Mouse (Mus musculus) hindbrain, embryonic 14.5 days (tissue): ENCODE results near the gene Trim28. TPM values are rescaled to one million over a fixed set of nuclear protein-coding genes. Genes with fewer than 3 reads are reported as not detected.
"Not testable (repeated sequence)": the region's sequence is repeated elsewhere in the genome, so short reads cannot be mapped to it uniquely, and the experiment has no call there.

Experiments used
- ATAC-seq: fragments of 200-750 bp; cut with Nextera tagmentation; 2 replicates; pipeline ENCODE4 v1.8.0; 2017; ENCODE audit warnings: moderate number of reproducible peaks, mild to moderate bottlenecking, moderate TSS enrichment, moderate library complexity; ENCODE audit not compliant: low FRiP score
- DNase-seq: peaks from one replicate; pipeline ENCODE4 v3.0.0-alpha.2; 2015; ENCODE audit warnings: low spot score
- H3K27ac ChIP-seq: fragments of 300-500 bp; sonication (generic); 2 replicates; pipeline ENCODE4 v1.5.1; 2014; ENCODE audit warnings: mild to moderate bottlenecking, moderate library complexity
- H3K27me3 ChIP-seq: fragments of 300-500 bp; sonication (generic); 2 replicates; pipeline ENCODE4 v1.6.1; 2014; ENCODE audit warnings: mild to moderate bottlenecking, low read length, mixed read lengths; ENCODE audit not compliant: control insufficient read depth, insufficient read depth
- H3K36me3 ChIP-seq: fragments of 300-500 bp; sonication (generic); replicated peaks from 2 replicates; pipeline ENCODE4 v1.6.1; 2014; ENCODE audit not compliant: control insufficient read depth, insufficient read depth
- H3K4me1 ChIP-seq: fragments of 300-500 bp; sonication (generic); replicated peaks from 2 replicates; pipeline ENCODE4 v1.6.1; 2014; ENCODE audit warnings: antibody characterized with exemption, low read length, mixed read lengths; ENCODE audit not compliant: control insufficient read depth, insufficient read depth
- H3K4me2 ChIP-seq: fragments of 300-500 bp; sonication (generic); replicated peaks from 2 replicates; pipeline ENCODE4 v1.6.1; 2014; ENCODE audit warnings: mild to moderate bottlenecking, moderate library complexity
- H3K4me3 ChIP-seq: fragments of 300-500 bp; sonication (generic); replicated peaks from 2 replicates; pipeline ENCODE4 v1.5.1; 2014; ENCODE audit warnings: mild to moderate bottlenecking, low read length
- H3K9ac ChIP-seq: fragments of 300-500 bp; sonication (generic); 2 replicates; pipeline ENCODE4 v1.6.1; 2014
- H3K9me3 ChIP-seq: fragments of 300-500 bp; sonication (generic); 2 replicates; pipeline ENCODE4 v1.6.1; 2016; ENCODE audit warnings: low read length; ENCODE audit not compliant: control insufficient read depth
- WGBS: fragments of 180-500 bp; shearing (Covaris S2); extraction: QIAGEN DNeasy Blood & Tissue Kit; methylation state at CpG from one replicate; pipeline ENCODE4 v1.1.7; 2014; 5-methylcytosine and 5-hydroxymethylcytosine counted together
- polyA plus RNA-seq: library from polyadenylated mRNA; unstranded; fragments of >200 nt; fragmentation: Nextera tagmentation; extraction: Ambion mirVana; gene quantifications from 2 replicates; pipeline ENCODE4 v1.2.1, GENCODE M21; 2014

The Trim28 gene
- polyA plus RNA-seq, 1 experiment from 2014 or later = 271 TPM

DNA sequence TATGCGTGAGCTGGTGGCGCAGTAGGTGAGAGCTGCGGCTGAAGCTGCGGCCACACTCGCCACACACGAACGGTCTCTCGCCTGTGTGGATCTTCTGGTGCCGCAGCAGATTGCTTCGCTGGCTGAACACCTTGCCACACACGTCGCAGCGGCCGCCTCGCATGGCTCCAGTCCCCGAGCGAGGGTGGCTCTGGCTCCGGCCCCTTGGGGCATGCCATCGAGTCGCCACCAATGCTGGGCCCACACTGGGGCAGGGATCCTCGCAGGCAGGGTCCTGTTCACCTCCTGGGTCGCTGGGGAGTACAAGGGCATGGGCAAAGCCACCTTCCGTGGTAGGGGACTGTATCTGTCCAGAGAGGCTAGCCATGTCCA, 45.3 kb downstream of the Trim28 start:
- Histone ChIP-seq H3K27ac (peak overlapping the region; percentile 62), H3K4me2 (peak overlapping the region; percentile 96), H3K4me3 (peak overlapping the region; percentile 46), H3K4me1 (peaks cover 9% of the 10 kb centered on the region), H3K9me3 (no peaks in the 10 kb centered on the region), H3K27me3 (peaks cover 43% of the 10 kb centered on the region), H3K9ac (peak overlapping the region; percentile 84), H3K36me3 (no peaks in the 10 kb centered on the region)
- ATAC-seq (no peak; the same call in none of the 2 replicates), DNase-seq (no peak)
- WGBS = 3% methylated on average over 23 of the region's 23 CpGs

- 6% methylated on average over 2 of the region's 2 CpGs for WGBS
- H3K27ac ChIP-seq = no peak overlapping the region
- no peaks in the 10 kb centered on the region for H3K36me3 ChIP-seq
- H3K27me3 ChIP-seq = peaks cover 43% of the 10 kb centered on the region
- H3K4me1 ChIP-seq = peaks cover 8% of the 10 kb centered on the region
- H3K4me2 ChIP-seq = no peak overlapping the region
- no peak overlapping the region for H3K9ac ChIP-seq
- H3K4me3 ChIP-seq = no peak overlapping the region
- H3K9me3 ChIP-seq = no peaks in the 10 kb centered on the region
- ATAC-seq (peak; percentile 32; the same call in 1 of the 2 replicates), DNase-seq (peak; percentile 74)
Observed at GRCm38 (mm10) chr7:13046084-13046483, 47.2 kb downstream of the Trim28 start.

GRCm38 (mm10) chr7:13053001-13053400, 54.1 kb downstream of the Trim28 start:
- H3K9ac ChIP-seq = no peak overlapping the region
- no peak for ATAC-seq
- H3K4me1 ChIP-seq = peaks cover 5% of the 10 kb centered on the region; the same call in 1 of the 2 replicates
- H3K4me2 ChIP-seq = no peak overlapping the region
- no peaks in the 10 kb centered on the region for H3K27me3 ChIP-seq
- no peaks in the 10 kb centered on the region for H3K36me3 ChIP-seq
- no peak overlapping the region for H3K27ac ChIP-seq
- WGBS = 91% methylated on average over 13 of the region's 13 CpGs
- no peak for DNase-seq
- H3K9me3 ChIP-seq = no peaks in the 10 kb centered on the region
- H3K4me3 ChIP-seq = no peak overlapping the region

DNA sequence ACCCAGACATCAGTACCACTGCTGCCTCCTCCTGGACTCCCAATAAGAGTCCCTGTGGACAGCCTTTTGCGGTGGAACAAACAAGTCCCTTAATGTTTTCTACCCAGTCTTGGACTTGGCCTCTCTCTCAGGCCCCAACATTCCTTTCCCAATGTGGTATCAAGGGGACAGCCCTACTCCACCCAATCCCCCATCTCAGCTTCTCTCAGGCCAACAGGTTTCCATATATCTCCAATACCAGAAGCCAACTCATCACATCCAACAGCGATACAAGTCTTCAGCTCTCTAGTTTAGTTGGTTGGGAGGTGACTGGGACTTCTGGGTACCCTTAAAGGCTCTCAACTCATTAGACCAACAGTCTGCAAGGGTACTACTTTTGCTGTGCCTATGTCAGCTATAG, 54.6 kb downstream of the Trim28 start:
- Histone ChIP-seq H3K27ac (no peak overlapping the region), H3K4me3 (peak overlapping the region; percentile 49), H3K4me1 (peaks cover 5% of the 10 kb centered on the region; the same call in 1 of the 2 replicates), H3K27me3 (no peaks in the 10 kb centered on the region), H3K9ac (peak overlapping the region; percentile 65; the same call in 1 of the 2 replicates), H3K36me3 (no peaks in the 10 kb centered on the region), H3K4me2 (peak overlapping the region; percentile 56), H3K9me3 (no peaks in the 10 kb centered on the region)
- 89% methylated on average over 2 of the region's 2 CpGs for WGBS
- no peak for DNase-seq
- ATAC-seq = no peak

DNA sequence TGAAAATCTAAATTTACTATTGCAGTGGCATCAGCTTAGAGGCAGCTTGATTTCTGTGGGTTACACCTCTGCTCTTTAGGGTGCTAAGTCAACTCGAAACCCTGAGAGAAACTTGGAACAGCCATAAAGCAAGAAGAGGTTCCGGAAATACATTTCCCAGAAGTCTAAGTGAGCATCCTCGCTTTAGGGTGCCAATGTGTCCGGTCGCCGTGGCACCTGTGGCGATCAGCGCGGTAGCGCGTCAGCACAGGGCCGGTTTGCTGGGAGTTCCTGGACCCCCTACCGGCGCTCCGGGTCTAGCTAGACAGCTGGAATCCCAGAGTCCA, 55.0 kb downstream of the Trim28 start:
- ATAC-seq (no peak), DNase-seq (no peak)
- Histone ChIP-seq H3K4me3 (peak overlapping the region; percentile 49), H3K4me1 (peaks cover 5% of the 10 kb centered on the region; the same call in 1 of the 2 replicates), H3K27ac (peak overlapping the region; percentile 96), H3K9ac (peak overlapping the region; percentile 65), H3K27me3 (no peaks in the 10 kb centered on the region), H3K9me3 (no peaks in the 10 kb centered on the region), H3K36me3 (no peaks in the 10 kb centered on the region), H3K4me2 (peak overlapping the region; percentile 56)
- 2% methylated on average over 15 of the region's 15 CpGs for WGBS

DNA sequence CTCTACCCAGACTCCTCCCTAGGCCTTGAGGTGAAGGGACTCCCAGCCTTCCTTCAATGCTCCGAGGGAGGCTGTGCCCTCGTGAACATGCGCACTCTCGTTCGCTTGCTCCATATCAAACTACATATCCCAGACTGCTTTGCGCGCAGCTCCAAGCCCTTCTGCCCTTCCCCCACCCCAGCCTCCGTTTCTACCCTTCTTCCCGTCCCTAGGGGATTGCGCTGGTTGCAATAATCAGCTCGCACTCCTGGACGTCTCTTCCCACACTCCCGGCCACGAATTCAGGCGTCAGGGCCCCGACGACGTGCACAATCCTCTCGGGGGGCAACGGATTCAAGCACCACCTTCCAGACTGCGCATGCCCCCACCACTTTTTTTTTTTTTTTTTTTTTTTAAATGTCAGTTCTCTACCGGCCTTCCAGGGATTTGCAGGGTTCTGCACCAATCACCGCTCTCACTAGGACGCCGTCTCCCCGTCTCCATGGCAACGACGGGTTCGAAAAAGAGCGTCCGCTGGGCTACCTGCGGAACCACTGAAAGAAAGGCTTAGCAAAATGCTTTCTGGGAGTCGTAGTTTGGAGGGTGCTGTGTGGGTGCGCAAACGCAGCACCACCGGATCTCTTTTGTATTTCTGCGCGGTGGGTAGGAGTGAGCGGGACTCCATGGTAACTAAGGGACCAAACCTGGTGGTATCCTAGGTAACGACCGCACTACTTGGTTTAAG, 55.5 kb downstream of the Trim28 start, which contains the start of gene Mzf1:
Gene Mzf1, minus strand, starts transcription at position 478 of the 724 bp plus-strand sequence.
- under 1% methylated on average over 41 of the region's 41 CpGs for WGBS
- no peaks in the 10 kb centered on the region for H3K27me3 ChIP-seq
- peaks cover 5% of the 10 kb centered on the region; the same call in 1 of the 2 replicates for H3K4me1 ChIP-seq
- DNase-seq = peak; percentile 99
- no peaks in the 10 kb centered on the region for H3K9me3 ChIP-seq
- ATAC-seq = peak; percentile 97
- no peaks in the 10 kb centered on the region for H3K36me3 ChIP-seq
- H3K4me3 ChIP-seq = peak within 1 kb of the TSS; percentile 49
- peak within 1 kb of the TSS; percentile 96 for H3K27ac ChIP-seq
- H3K4me2 ChIP-seq = peak within 1 kb of the TSS; percentile 56
- H3K9ac ChIP-seq = peak within 1 kb of the TSS; percentile 65

DNA sequence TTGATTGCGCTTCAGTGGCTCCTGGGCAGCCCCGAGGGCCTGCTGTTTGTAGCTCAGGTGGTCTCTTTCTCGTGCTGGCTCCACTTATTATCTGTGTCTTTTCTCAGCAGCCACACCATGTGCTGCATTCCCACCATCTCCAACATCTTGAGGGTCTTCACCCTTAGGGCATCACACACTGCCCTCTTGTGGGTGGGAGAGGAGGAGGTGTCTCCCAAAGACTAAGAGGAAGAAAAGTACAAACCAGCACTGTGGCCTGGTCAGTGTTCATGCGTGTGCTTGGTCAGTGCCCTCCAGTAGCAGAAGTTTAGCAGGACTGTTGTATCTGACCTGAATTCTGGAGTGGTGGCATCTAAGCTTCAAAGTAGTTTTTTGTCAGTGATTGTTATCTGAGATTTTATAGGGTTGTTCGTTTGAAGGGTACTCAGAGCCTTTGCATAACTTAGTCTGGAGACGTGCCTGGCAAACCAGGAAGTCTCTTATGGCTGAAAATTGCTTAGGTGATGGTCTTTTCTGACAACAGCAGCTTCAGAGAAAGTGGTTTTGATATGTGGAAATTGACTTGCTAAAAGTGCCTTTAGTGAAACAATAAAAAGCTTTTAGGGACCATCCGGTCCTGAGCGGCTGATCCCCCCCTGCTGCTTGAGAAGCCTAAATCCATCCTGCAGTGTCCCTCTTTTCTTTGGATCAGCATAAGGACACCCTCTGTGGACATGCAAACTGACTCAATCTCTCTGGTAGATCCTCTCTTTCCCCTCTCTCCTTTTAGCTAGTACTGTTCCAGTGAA, 58.2 kb downstream of the Trim28 start:
- no peaks in the 10 kb centered on the region for H3K27me3 ChIP-seq
- H3K27ac ChIP-seq = no peak overlapping the region
- no peaks in the 10 kb centered on the region for H3K9me3 ChIP-seq
- H3K36me3 ChIP-seq = no peaks in the 10 kb centered on the region
- ATAC-seq (no peak), DNase-seq (no peak)
- H3K4me3 ChIP-seq = no peak overlapping the region
- 59% methylated on average over 8 of the region's 8 CpGs for WGBS
- no peak overlapping the region for H3K4me2 ChIP-seq
- H3K4me1 ChIP-seq = peaks cover 5% of the 10 kb centered on the region; the same call in 1 of the 2 replicates
- no peak overlapping the region for H3K9ac ChIP-seq

DNA sequence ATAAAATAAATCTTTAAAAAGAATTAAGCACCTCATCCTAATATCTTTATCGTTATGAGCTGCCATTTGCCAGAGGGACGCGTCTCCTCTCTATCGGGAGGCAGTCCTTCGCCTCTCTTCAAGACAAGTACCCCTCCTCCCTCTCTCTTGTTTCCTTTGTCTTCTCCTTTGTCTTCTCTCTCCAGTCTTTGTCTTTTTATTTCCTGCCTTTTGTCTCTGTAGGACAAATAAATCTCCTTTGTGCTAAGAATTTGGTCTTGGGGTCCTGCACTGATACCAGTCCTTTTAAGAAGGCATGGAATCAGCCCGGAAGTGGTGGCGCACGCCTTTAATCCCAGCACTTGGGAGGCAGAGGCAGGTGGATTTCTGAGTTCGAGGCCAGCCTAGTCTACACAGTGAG, 60.6 kb downstream of the Trim28 start:
- no peak overlapping the region for H3K4me3 ChIP-seq
- no peak for ATAC-seq
- H3K9me3 ChIP-seq = no peaks in the 10 kb centered on the region
- no peak overlapping the region for H3K9ac ChIP-seq
- H3K4me1 ChIP-seq = no peaks in the 10 kb centered on the region
- no peaks in the 10 kb centered on the region for H3K27me3 ChIP-seq
- DNase-seq = no peak
- H3K4me2 ChIP-seq = no peak overlapping the region
- WGBS = 86% methylated on average over 9 of the region's 9 CpGs
- H3K36me3 ChIP-seq = no peaks in the 10 kb centered on the region
- H3K27ac ChIP-seq = no peak overlapping the region

DNA sequence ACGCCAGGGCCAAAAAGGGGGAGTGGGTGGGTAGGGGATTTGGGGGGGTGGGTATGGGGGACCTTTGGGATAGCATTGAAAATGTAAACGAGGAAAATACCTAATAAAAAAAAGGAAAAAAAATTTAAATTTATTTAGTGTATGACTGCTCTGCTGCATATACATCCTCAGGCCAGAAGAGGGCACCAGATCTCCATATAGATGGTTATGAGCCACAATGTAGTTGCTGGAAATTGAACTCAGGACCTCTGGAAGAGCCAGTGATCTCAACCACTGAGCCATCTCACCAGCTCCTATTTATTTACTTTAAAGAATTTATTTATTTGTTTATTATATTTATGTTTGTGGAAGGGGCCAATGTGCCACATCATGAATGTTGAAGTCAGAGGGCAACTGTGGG, 64.5 kb downstream of the Trim28 start:
- not testable (repeated sequence) for H3K9ac ChIP-seq, H3K9me3 ChIP-seq, DNase-seq, H3K36me3 ChIP-seq, H3K27me3 ChIP-seq, H3K4me1 ChIP-seq, H3K4me2 ChIP-seq, H3K27ac ChIP-seq, ATAC-seq, H3K4me3 ChIP-seq
- WGBS = 38% methylated on average over 1 of the region's 2 CpGs
